Mouse (Mus musculus) mature B cell (primary cell): ENCODE measurements around the gene Nsmce4a.

Experiments used
- in situ Hi-C: fragments of 300-500 bp; cut with MboI; formaldehyde crosslinking; loops from 2 replicates; pipeline ENCODE4 v1.14.3; 2019

Gene Nsmce4a

DNA sequence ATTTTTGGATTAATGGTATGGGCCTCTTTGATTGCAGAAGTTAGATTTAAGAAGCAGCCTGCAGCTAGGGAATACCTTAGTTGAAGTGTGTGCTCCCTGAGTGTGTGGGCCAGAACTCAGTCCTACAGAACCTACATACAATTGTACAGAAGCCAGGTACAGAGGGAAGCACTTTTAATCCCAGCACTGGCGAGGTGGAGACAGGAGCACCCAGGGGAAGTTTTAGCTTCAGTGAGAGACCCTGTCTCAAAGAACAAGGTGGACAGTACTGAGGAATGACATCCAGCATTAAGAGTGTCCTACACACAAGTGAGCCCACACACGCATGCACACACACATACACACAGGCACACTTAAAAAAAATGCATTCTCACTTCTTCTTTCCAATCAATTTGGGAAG is 5.1 kb upstream of the Nsmce4a start:
- in situ Hi-C loops = no loop called here

DNA sequence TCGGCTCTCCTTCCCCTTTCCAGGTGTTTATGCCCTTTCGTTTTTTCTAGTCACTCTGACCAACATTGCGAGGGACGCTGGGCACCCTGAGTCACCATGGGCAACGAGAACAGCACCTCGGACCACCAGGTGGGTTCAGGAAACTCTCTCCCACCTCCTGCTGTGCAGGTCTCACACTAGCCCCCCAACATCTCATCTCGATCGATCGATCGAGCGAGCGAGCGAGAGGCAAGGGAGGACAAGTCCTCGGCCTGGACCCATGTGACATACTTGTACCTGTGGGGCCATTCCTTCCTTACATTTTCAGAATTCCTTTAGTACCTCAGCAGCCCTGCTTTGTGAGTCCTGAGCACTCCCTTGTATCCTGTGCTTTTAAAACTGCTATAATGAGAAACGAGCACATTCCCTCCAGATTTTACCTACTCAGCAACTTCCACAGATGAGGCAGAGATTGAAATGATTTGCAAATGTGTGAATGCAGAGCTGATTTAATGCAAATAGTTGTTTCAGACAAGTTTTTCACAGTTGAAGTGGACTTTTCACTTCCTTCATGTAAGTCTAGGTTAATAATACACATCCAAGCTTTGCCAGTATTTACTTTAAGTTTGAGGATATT is 4.6 kb upstream of the Nsmce4a start, which contains the start of gene Tacc2:
Tacc2 (plus strand) TSS at position 51 of the 616 bp plus-strand sequence.
- in situ Hi-C loops = no loop called here

DNA sequence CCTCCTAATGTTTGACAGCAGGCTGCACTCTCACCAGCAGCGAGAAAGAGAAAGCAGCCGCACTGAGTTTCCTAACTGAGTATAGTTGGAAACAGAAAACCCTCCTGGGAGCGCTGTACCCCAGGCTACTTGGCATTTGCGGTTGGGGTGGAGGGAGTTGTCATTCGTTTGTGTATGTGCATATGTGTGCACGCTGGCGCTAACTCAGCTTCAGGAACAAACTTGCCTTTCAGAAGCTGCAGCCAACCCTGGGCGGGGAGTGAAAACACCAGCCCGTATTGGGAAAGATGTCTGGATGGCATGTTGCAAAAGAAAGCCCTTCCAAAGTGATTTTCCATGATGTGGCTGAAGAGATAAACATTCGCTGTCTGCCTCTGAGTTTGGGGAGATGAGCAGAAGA is 4.1 kb upstream of the Nsmce4a start:
- in situ Hi-C loops = no loop called here

- in situ Hi-C loops = no loop called here
Observed at GRCm38 (mm10) chr7:130574211-130574991, 1.5 kb upstream of the Nsmce4a start.

GRCm38 (mm10) chr7:130573746-130574145 is 828 bp upstream of the Nsmce4a start:
- in situ Hi-C loops = no loop called here

DNA sequence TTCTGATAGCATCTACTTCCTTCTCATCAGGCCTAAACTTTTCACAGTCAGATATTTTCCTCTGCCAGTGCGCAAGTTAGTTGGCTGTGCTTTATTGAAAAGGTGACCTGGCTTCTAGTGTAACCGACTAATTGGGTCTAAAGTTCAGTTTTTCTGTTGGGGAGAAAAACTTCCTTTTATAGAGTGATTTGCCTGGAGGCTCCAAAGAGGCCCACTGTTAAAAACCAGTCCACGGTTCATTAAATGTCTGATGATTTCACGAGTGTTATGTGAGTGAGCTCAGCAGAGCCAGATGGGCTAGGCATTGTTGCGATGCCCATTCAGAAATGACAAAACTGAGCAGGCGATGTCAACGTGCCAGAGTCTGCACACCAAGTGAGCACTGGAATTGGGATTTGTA is 2.4 kb downstream of the Nsmce4a start:
- in situ Hi-C loops = no loop called here

DNA sequence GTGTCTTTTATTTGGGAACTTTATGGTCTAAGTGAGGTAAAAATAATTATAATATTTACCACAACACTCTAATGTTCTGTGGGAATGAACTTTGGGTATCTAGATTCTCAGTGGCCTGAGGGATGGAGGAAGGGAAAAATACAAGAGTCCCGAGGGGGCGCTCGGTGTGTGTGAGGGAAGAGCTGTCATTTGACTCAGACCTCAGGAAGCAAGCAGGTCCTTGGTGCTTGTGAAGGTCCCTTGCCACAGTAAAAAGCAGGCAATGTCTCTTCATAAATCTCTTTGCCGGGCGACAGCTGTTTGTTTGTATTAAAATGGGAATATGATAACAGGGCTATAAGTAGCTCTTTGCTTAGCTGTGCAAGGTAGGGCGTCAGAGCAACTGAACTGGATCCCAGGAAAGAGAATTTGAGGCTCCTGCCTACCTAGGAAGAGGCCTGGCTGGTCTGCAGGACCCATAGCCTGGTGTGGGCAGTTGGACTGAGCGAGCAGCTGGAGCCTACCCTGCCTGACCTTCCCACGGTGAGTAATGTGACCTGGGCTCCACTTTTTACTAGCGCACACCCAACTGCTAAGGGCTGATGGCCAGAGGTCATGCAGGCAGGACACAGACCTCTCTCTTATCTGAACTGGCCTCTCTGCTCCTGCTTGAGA is 4.0 kb downstream of the Nsmce4a start:
- in situ Hi-C loops = no loop called here

DNA sequence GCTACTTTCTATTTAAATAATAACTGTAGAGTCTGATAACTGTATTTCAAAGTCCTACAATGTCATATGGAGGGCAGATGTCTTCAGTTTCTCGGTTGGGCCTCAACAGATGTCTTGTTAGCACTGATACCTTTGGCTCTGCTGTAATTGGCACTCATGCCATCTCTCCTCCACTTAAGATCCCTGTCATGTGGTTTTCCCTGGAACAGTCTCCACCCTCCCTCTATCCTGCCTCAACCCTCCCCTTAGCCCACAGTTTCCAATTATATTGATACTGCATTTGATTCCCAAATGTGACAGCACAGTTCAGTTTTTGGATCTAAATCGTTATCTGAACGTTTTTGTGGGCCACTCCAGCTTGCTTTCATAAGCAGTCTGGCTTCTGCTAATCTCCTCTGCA is 8.3 kb downstream of the Nsmce4a start:
- in situ Hi-C loops = no loop called here

- in situ Hi-C loops = no loop called here
Observed at GRCm38 (mm10) chr7:130563880-130564279, 9.0 kb downstream of the Nsmce4a start.

GRCm38 (mm10) chr7:130563276-130563675 is 9.6 kb downstream of the Nsmce4a start:
- in situ Hi-C loops = no loop called here

GRCm38 (mm10) chr7:130560933-130561332 is 12.0 kb downstream of the Nsmce4a start:
- in situ Hi-C loops = no loop called here

GRCm38 (mm10) chr7:130558592-130558991 is 14.3 kb downstream of the Nsmce4a start:
- in situ Hi-C loops = no loop called here

- in situ Hi-C loops = no loop called here
Observed at GRCm38 (mm10) chr7:130555597-130555996, 17.3 kb downstream of the Nsmce4a start.

DNA sequence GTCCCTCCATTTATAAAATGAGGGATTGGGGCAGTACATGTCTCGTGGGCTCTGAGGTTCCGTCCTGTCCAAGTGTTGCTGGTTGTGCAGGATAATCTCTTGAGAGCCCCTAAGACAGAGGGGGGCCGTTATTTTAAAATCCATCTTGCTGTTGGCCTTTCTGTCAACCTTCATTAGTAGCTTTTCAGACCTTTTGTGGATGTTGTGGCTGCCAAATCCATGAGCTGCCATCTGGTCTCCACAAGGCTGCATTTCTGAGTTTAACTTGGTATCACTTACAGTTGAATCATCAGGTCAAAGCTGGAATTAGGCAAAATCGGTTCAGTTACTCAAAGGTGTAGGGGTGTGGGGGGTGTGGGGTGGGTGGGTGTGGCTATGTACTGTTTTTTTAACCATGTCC is 19.6 kb downstream of the Nsmce4a start:
- in situ Hi-C loops = no loop called here

GRCm38 (mm10) chr7:130552780-130553179 is 20.1 kb downstream of the Nsmce4a start:
- in situ Hi-C loops = no loop called here

DNA sequence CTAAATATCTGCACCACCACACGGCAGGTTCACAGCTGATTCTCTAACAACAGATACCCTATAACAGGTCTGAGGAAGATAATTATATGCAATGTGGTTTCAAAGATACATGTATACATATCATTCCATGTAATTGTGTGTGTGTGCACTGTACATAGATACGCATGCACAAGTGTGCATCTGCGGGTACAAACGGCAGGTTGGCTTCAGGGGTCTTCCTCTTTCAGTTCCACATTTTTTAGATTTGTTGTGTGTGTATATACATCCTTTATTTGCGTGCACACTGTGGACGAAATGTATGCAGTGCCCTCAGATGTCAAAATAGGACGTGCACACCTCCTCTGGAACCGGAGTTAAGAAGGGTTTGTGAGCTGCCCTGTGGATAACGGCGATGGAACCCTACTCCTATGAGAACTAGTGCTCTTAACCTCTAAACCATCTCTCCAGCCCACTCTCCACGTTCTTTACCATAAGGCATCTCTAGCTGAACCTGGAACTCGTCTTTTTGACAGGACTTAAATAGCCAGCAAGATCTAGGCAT is 25.2 kb downstream of the Nsmce4a start:
- in situ Hi-C loops = no loop called here

DNA sequence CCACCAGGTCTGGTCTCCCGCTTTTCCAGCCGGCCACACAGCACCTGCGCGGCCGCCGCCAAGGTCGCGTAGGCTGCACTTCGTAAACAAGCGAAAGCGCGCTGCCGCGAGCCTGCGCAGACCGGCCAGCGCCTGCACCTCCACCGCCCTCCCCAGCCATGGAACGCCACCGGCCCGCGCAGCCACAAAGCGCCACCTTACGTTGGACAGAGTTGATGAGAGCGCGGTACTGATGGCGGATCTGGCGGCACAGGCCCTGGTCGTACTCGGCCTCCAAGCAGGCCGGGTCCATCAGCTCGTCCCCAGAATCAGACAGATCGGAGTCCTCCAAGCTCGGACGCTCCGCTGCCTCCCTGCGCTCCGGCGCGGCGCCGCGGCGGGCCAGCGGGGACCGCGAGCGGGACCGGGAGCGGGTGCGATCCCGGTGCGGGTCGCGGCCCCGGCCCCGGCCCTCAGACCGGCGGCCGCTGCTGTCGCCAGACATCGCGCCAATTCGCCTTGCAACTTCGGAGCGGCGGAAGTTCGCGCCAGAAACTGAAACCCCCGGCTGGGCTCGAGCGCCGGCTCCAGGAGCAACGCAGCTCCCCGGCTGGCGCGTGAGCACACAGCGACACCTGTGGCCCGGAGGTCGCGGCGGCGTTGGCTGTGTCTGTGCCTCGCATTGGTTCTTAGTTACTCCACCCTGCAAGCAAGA is 26.0 kb downstream of the Nsmce4a start:
- in situ Hi-C loops = no loop called here

DNA sequence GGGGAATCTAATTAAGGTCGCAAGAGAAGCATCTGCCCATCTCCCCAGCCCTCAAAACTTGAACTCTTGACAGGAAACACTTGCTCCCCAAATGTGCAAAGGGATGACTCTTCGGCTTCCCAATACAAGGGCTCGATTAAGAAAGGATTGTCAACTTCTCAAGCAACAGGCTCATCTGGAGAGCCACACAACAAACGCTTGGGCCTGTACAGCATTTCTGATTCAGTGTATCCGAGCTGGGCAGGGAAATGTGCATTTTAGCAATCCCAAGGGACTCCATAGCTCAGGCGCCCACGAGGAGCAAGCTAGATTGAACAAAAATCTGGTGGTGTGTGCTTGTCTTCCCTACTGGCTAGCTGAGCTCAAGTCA is 26.5 kb downstream of the Nsmce4a start:
- in situ Hi-C loops = no loop called here

DNA sequence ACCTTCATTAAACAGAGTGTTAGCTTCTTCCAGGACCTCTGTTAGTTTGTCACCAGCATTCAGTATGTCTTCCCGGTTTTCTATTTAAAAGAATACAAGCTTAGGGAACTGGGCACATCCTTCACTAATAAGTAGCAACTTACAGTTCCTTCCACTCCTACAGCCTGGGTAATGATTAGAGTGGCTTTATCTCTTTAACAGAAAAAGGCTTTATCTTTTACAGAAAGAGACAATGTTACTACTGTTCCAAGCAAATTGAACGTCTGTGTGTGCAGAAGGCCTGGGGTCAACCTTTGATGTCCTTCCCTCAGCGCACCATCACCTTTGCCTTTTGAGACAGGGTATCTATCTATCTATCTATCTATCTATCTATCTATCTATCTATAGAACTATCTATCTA is 27.0 kb downstream of the Nsmce4a start:
- in situ Hi-C loops = no loop called here

DNA sequence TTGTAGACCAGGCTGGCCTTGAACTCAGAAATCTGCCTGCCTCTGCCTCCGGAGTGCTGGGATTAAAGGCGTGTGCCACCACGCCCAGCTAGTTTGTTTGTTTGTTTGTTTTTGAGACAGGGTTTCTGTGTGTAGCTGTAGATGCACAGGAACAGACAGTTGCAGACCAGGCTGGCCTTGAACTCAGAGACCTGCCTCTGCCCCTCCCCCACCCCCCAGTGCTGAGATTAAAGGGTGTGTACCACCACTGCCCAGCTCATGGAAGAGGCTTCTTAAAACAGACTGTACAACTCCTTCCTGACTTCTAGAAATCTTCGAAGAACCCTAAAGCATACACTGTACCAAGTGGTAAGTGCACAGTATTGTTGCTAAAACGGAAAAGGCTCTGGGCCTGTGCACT is 27.5 kb downstream of the Nsmce4a start:
- in situ Hi-C loops = no loop called here

- in situ Hi-C loops = no loop called here
Observed at GRCm38 (mm10) chr7:130543181-130543580, 29.7 kb downstream of the Nsmce4a start.

DNA sequence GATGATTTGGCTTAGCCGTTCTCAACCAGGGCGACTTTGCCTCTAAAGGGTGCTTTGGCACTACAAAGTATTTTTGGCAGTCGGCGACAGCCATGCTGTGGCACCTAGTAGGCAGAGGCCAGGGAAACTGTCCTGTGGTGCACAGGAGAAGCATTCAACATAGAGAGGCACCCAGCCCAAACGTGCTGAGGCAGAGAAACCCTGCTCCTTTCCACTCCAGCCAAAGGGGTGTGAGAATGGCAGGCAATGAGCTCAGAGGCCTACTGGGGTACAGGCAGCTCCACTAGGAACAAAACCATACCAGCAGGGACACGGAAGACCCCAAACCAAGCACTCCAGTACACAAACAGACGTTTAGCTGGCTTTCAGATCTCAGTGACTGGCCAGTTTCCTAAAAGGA is 32.7 kb downstream of the Nsmce4a start:
- in situ Hi-C loops = no loop called here
